Mouse (Mus musculus) ES-Bruce4 (cell line): ENCODE results near the gene Lyrm4.

Experiments used
- CTCF ChIP-seq: IDR thresholded peaks from one replicate; pipeline ENCODE4 v1.8.1; 2011; ENCODE audit warnings: low read depth, low read length
- POLR2A ChIP-seq: IDR thresholded peaks from one replicate; pipeline ENCODE4 v1.8.1; 2011; ENCODE audit warnings: low read length; ENCODE audit not compliant: insufficient read depth

DNA sequence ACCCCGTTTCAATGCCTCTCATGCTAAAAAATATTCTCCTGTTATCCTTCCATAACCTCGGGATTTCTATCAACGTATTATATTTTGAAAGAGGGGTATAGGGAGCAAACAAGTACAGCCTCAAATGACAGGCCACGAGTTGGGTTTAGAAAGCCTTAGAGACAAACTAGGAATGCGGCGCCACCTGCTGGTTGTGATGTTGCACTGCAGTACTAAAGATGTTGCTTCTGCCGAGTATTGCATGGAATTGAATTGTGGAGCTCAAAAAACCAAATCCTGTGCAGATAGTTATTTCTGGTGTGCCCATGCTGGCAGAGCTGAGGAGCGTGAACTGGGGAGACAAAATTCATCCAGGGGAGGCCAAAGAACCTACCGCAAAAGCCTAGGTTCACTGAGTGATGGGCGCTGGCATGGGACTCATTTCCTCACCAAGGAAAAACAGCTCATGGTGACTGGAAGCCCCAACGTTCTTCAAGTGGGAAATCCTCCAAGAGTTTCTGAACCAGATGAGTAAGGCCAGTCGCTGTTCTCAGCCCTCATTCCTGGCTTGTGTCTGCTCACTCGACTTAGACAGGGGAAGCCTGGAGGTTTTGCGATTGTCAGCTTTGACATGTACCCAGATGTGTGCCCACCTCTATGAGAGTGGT lies 169.8 kb downstream of the Lyrm4 start:
- TF ChIP-seq CTCF = peak; percentile 59
- TF ChIP-seq POLR2A = no peak
